Mouse (Mus musculus): ENCODE measurements at regions not wholly inside any gene's neighbourhood (a gene's known extent, or its start where the extent isn't known, plus 50 kb on each side); places are given as distances from the start of the nearest gene placed in this dataset.
A peak's percentile ranks its signal among the peaks of the same experiment; 100 is the strongest.

- H3K36me3 ChIP-seq (ENCODE audit: control insufficient read depth, insufficient read depth, low read length), result no peaks in the 10 kb centered on the region
- WGBS, result 82% methylated on average over 6 of the region's 6 CpGs
These were observed 78.7 kb upstream of the Armc2 start for GRCm38 (mm10) chr10:42096924-42097323.

GRCm38 (mm10) chr10:42095986-42096385, 77.7 kb upstream of the Armc2 start:
- Histone ChIP-seq H3K4me3 (ENCODE audit: low read length) (no peak overlapping the region), H3K36me3 (ENCODE audit: control insufficient read depth, insufficient read depth, low read length) (no peaks in the 10 kb centered on the region), H3K27me3 (ENCODE audit: control insufficient read depth, insufficient read depth, low read depth, low read length) (no peaks in the 10 kb centered on the region), H3K9ac (ENCODE audit: low read length) (no peak overlapping the region), H3K4me1 (replicated peaks; ENCODE audit: control insufficient read depth, insufficient read depth, low read length) (peaks cover 8% of the 10 kb centered on the region), H3K27ac (ENCODE audit: low read length) (no peak overlapping the region), H3K9me3 (ENCODE audit: control insufficient read depth, low read length) (no peaks in the 10 kb centered on the region), H3K4me2 (ENCODE audit: low read depth, low read length) (no peak overlapping the region)
- no peak for ATAC-seq (ENCODE audit: low read depth)
- WGBS, result 89% methylated on average over 10 of the region's 10 CpGs

More at GRCm38 (mm10) chr10:42096924-42097323, 78.7 kb upstream of the Armc2 start:
- no peak overlapping the region for H3K4me2 ChIP-seq (ENCODE audit: low read depth, low read length)
- no peaks in the 10 kb centered on the region for H3K27me3 ChIP-seq (ENCODE audit: control insufficient read depth, insufficient read depth, low read depth, low read length)
- H3K4me3 ChIP-seq (ENCODE audit: low read length), result no peak overlapping the region
- H3K4me1 ChIP-seq (replicated peaks; ENCODE audit: control insufficient read depth, insufficient read depth, low read length), result peaks cover 8% of the 10 kb centered on the region
- H3K9ac ChIP-seq (ENCODE audit: low read length), result no peak overlapping the region
- ATAC-seq (ENCODE audit: low read depth), result no peak
- H3K27ac ChIP-seq (ENCODE audit: low read length), result no peak overlapping the region
- no peaks in the 10 kb centered on the region for H3K9me3 ChIP-seq (ENCODE audit: control insufficient read depth, low read length)

GRCm38 (mm10) chr10:42094274-42095000, 76.2 kb upstream of the Armc2 start:
- Histone ChIP-seq H3K27me3 (ENCODE audit: control insufficient read depth, insufficient read depth, low read depth, low read length) (no peaks in the 10 kb centered on the region), H3K4me1 (replicated peaks; ENCODE audit: control insufficient read depth, insufficient read depth, low read length) (peaks cover 17% of the 10 kb centered on the region), H3K9ac (ENCODE audit: low read length) (no peak overlapping the region), H3K36me3 (ENCODE audit: control insufficient read depth, insufficient read depth, low read length) (no peaks in the 10 kb centered on the region), H3K9me3 (ENCODE audit: control insufficient read depth, low read length) (no peaks in the 10 kb centered on the region), H3K27ac (ENCODE audit: low read length) (no peak overlapping the region), H3K4me3 (ENCODE audit: low read length) (no peak overlapping the region), H3K4me2 (ENCODE audit: low read depth, low read length) (no peak overlapping the region)
- no peak for ATAC-seq (ENCODE audit: low read depth)
- WGBS, result 71% methylated on average over 24 of the region's 24 CpGs

- H3K9me3 ChIP-seq (ENCODE audit: control insufficient read depth, low read length), result no peaks in the 10 kb centered on the region
- peaks cover 26% of the 10 kb centered on the region for H3K4me1 ChIP-seq (replicated peaks; ENCODE audit: control insufficient read depth, insufficient read depth, low read length)
- 73% methylated on average over 8 of the region's 8 CpGs for WGBS
- H3K4me3 ChIP-seq (ENCODE audit: low read length), result no peak overlapping the region
- H3K27ac ChIP-seq (ENCODE audit: low read length), result 0 out of 2 replicates have a peak overlapping the region, but pooled peaks have one; percentile 15
- H3K9ac ChIP-seq (ENCODE audit: low read length), result no peak overlapping the region
- no peaks in the 10 kb centered on the region for H3K27me3 ChIP-seq (ENCODE audit: control insufficient read depth, insufficient read depth, low read depth, low read length)
- no peak for ATAC-seq (ENCODE audit: low read depth)
- no peaks in the 10 kb centered on the region for H3K36me3 ChIP-seq (ENCODE audit: control insufficient read depth, insufficient read depth, low read length)
- no peak overlapping the region for H3K4me2 ChIP-seq (ENCODE audit: low read depth, low read length)
These were observed 75.0 kb upstream of the Armc2 start for GRCm38 (mm10) chr10:42093176-42093759.

- no peak for ATAC-seq (ENCODE audit: low read depth)
- Histone ChIP-seq H3K4me2 (ENCODE audit: low read depth, low read length) (no peak overlapping the region), H3K36me3 (ENCODE audit: control insufficient read depth, insufficient read depth, low read length) (no peaks in the 10 kb centered on the region), H3K9me3 (ENCODE audit: control insufficient read depth, low read length) (no peaks in the 10 kb centered on the region), H3K4me3 (ENCODE audit: low read length) (no peak overlapping the region), H3K4me1 (replicated peaks; ENCODE audit: control insufficient read depth, insufficient read depth, low read length) (peaks cover 26% of the 10 kb centered on the region), H3K9ac (ENCODE audit: low read length) (peak overlapping the region; percentile 26; the same call in 1 of the 2 replicates), H3K27me3 (ENCODE audit: control insufficient read depth, insufficient read depth, low read depth, low read length) (no peaks in the 10 kb centered on the region), H3K27ac (ENCODE audit: low read length) (no peak overlapping the region; the same call in 1 of the 2 replicates)
- 56% methylated on average over 6 of the region's 6 CpGs for WGBS
These were observed 74.3 kb upstream of the Armc2 start for GRCm38 (mm10) chr10:42092500-42092899.

GRCm38 (mm10) chr10:42091546-42092168, 73.4 kb upstream of the Armc2 start:
- ATAC-seq (ENCODE audit: low read depth), result no peak
- Histone ChIP-seq H3K4me3 (ENCODE audit: low read length) (no peak overlapping the region), H3K27ac (ENCODE audit: low read length) (no peak overlapping the region), H3K27me3 (ENCODE audit: control insufficient read depth, insufficient read depth, low read depth, low read length) (no peaks in the 10 kb centered on the region), H3K9ac (ENCODE audit: low read length) (no peak overlapping the region), H3K4me1 (replicated peaks; ENCODE audit: control insufficient read depth, insufficient read depth, low read length) (peaks cover 26% of the 10 kb centered on the region), H3K4me2 (ENCODE audit: low read depth, low read length) (no peak overlapping the region), H3K36me3 (ENCODE audit: control insufficient read depth, insufficient read depth, low read length) (no peaks in the 10 kb centered on the region), H3K9me3 (ENCODE audit: control insufficient read depth, low read length) (no peaks in the 10 kb centered on the region)
- WGBS, result 68% methylated on average over 11 of the region's 11 CpGs

- 95% methylated on average over 7 of the region's 7 CpGs for WGBS
- H3K4me1 ChIP-seq (replicated peaks; ENCODE audit: control insufficient read depth, insufficient read depth, low read length), result peaks cover 26% of the 10 kb centered on the region
These were observed 72.6 kb upstream of the Armc2 start for GRCm38 (mm10) chr10:42090806-42091205.

GRCm38 (mm10) chr10:42090147-42090546, 71.9 kb upstream of the Armc2 start:
- Histone ChIP-seq H3K27me3 (ENCODE audit: control insufficient read depth, insufficient read depth, low read depth, low read length) (no peaks in the 10 kb centered on the region), H3K4me2 (ENCODE audit: low read depth, low read length) (no peak overlapping the region), H3K27ac (ENCODE audit: low read length) (peak overlapping the region; percentile 91), H3K36me3 (ENCODE audit: control insufficient read depth, insufficient read depth, low read length) (no peaks in the 10 kb centered on the region), H3K4me1 (replicated peaks; ENCODE audit: control insufficient read depth, insufficient read depth, low read length) (peaks cover 26% of the 10 kb centered on the region), H3K9ac (ENCODE audit: low read length) (no peak overlapping the region), H3K9me3 (ENCODE audit: control insufficient read depth, low read length) (no peaks in the 10 kb centered on the region), H3K4me3 (ENCODE audit: low read length) (no peak overlapping the region)
- WGBS, result 34% methylated on average over 3 of the region's 3 CpGs
- no peak for ATAC-seq (ENCODE audit: low read depth)

More at GRCm38 (mm10) chr10:42090806-42091205, 72.6 kb upstream of the Armc2 start:
- Histone ChIP-seq H3K9me3 (ENCODE audit: control insufficient read depth, low read length) (no peaks in the 10 kb centered on the region), H3K4me2 (ENCODE audit: low read depth, low read length) (no peak overlapping the region), H3K36me3 (ENCODE audit: control insufficient read depth, insufficient read depth, low read length) (no peaks in the 10 kb centered on the region), H3K27ac (ENCODE audit: low read length) (no peak overlapping the region), H3K27me3 (ENCODE audit: control insufficient read depth, insufficient read depth, low read depth, low read length) (no peaks in the 10 kb centered on the region), H3K4me3 (ENCODE audit: low read length) (no peak overlapping the region), H3K9ac (ENCODE audit: low read length) (no peak overlapping the region)
- no peak for ATAC-seq (ENCODE audit: low read depth)

- Histone ChIP-seq H3K36me3 (ENCODE audit: control insufficient read depth, insufficient read depth, low read length) (no peaks in the 10 kb centered on the region), H3K9ac (ENCODE audit: low read length) (no peak overlapping the region), H3K27ac (ENCODE audit: low read length) (peak overlapping the region; percentile 91), H3K4me2 (ENCODE audit: low read depth, low read length) (peak overlapping the region; percentile 31; the same call in 1 of the 2 replicates), H3K4me3 (ENCODE audit: low read length) (no peak overlapping the region), H3K27me3 (ENCODE audit: control insufficient read depth, insufficient read depth, low read depth, low read length) (no peaks in the 10 kb centered on the region), H3K9me3 (ENCODE audit: control insufficient read depth, low read length) (no peaks in the 10 kb centered on the region), H3K4me1 (replicated peaks; ENCODE audit: control insufficient read depth, insufficient read depth, low read length) (peaks cover 26% of the 10 kb centered on the region)
- ATAC-seq (ENCODE audit: low read depth), result peak; percentile 52
- 20% methylated on average over 5 of the region's 5 CpGs for WGBS
These were observed 71.4 kb upstream of the Armc2 start for GRCm38 (mm10) chr10:42089686-42090085.

Measured in lung, embryonic 16.5 days (tissue).